Mouse (Mus musculus) spleen, adult 2 months (tissue): ENCODE results near the gene Arhgap5.

Experiments
- CTCF ChIP-seq: fragments of 200-500 bp; IDR thresholded peaks from 2 replicates; pipeline ENCODE4 v1.5.1; 2011; ENCODE audit warnings: mild to moderate bottlenecking, inconsistent platforms; ENCODE audit not compliant: insufficient read depth, insufficient read length, insufficient replicate concordance; ENCODE audit errors: extremely low read depth
- POLR2A ChIP-seq: fragments of 200-500 bp; IDR thresholded peaks from 2 replicates; pipeline ENCODE4 v1.6.1; 2011; ENCODE audit warnings: low read depth, low read length, inconsistent platforms

GRCm38 (mm10) chr12:52525486-52525885 lies 21.7 kb downstream of the Arhgap5 start:
- no peak for TF ChIP-seq CTCF
- TF ChIP-seq POLR2A, result no peak
